Mouse (Mus musculus): ENCODE results near the gene Usp1.
"Not testable (repeated sequence)": the region's sequence is repeated elsewhere in the genome, so short reads cannot be mapped to it uniquely, and the experiment has no call there.

The Usp1 gene

DNA sequence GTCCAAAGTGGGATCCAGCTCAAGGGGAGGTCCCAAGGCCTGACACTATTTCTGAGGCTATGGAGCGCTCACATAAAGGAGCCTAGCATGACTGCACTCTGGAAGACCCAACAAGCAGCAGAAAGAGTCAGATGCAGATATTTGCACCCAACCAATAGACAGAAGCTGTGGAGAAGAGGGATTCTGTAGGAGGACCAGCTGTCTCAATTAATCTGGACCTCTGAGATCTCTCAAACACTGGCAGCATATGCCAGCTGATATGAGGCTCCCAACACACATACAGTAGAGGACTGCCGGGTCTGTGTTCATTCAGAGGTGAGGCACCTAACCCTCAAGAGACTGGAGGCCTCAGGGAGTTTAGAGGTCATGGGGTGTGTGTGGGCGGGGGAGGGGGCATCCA is 56.4 kb downstream of the Usp1 start:
- DNase-seq (ENCODE audit: low spot score): not testable (repeated sequence)

GRCm38 (mm10) chr4:98984701-98985100 is 61.1 kb downstream of the Usp1 start:
- no peak for DNase-seq (ENCODE audit: low spot score)
